Mouse (Mus musculus): ENCODE measurements at regions not wholly inside any gene's neighbourhood (a gene's known extent, or its start where the extent isn't known, plus 50 kb on each side); places are given as distances from the start of the nearest gene placed in this dataset.
A peak's percentile ranks its signal among the peaks of the same experiment; 100 is the strongest.
"Not testable (repeated sequence)": the region's sequence is repeated elsewhere in the genome, so short reads cannot be mapped to it uniquely, and the experiment has no call there.

GRCm38 (mm10) chr13:4858341-4858740 lies 249.4 kb upstream of the Akr1e1 start:
- no peak for DNase-seq (ENCODE audit: low spot score)

GRCm38 (mm10) chr13:4839481-4839880 lies 230.5 kb upstream of the Akr1e1 start:
- not testable (repeated sequence) for DNase-seq (ENCODE audit: low spot score)

- no peak for DNase-seq (ENCODE audit: low spot score)
Measured at GRCm38 (mm10) chr13:4826756-4827155, 217.8 kb upstream of the Akr1e1 start.

- DNase-seq (ENCODE audit: low spot score), result not testable (repeated sequence)
Measured at GRCm38 (mm10) chr13:4825749-4826148, 216.8 kb upstream of the Akr1e1 start.

- no peak for DNase-seq (ENCODE audit: low spot score)
Measured at GRCm38 (mm10) chr13:4806876-4807275, 197.9 kb upstream of the Akr1e1 start.

GRCm38 (mm10) chr13:4800666-4801065 lies 191.7 kb upstream of the Akr1e1 start:
- no peak for DNase-seq (ENCODE audit: low spot score)

- no peak for DNase-seq (ENCODE audit: low spot score)
Measured at GRCm38 (mm10) chr13:4791139-4791538, 182.2 kb upstream of the Akr1e1 start.

GRCm38 (mm10) chr13:4790414-4790813 lies 181.4 kb upstream of the Akr1e1 start:
- DNase-seq (ENCODE audit: low spot score), result no peak

- DNase-seq (ENCODE audit: low spot score), result no peak
Measured at GRCm38 (mm10) chr13:4783290-4783689, 174.3 kb upstream of the Akr1e1 start.

- not testable (repeated sequence) for DNase-seq (ENCODE audit: low spot score)
Measured at GRCm38 (mm10) chr13:4778264-4778823, 169.4 kb upstream of the Akr1e1 start.

GRCm38 (mm10) chr13:4776855-4777254 lies 167.9 kb upstream of the Akr1e1 start:
- DNase-seq (ENCODE audit: low spot score), result peak; percentile 73

GRCm38 (mm10) chr13:4772324-4772723 lies 163.3 kb upstream of the Akr1e1 start:
- no peak for DNase-seq (ENCODE audit: low spot score)

GRCm38 (mm10) chr13:4771120-4772075 lies 162.4 kb upstream of the Akr1e1 start:
- peak; percentile 68 for DNase-seq (ENCODE audit: low spot score)

GRCm38 (mm10) chr13:4759965-4760364 lies 151.0 kb upstream of the Akr1e1 start:
- no peak for DNase-seq (ENCODE audit: low spot score)

GRCm38 (mm10) chr13:4756529-4756928 lies 147.6 kb upstream of the Akr1e1 start:
- no peak for DNase-seq (ENCODE audit: low spot score)

- DNase-seq (ENCODE audit: low spot score), result no peak
Measured at GRCm38 (mm10) chr13:4742930-4743329, 134.0 kb upstream of the Akr1e1 start.

- DNase-seq (ENCODE audit: low spot score), result not testable (repeated sequence)
Measured at GRCm38 (mm10) chr13:4716299-4716698, 107.3 kb upstream of the Akr1e1 start.

GRCm38 (mm10) chr13:4714724-4715123 lies 105.8 kb upstream of the Akr1e1 start:
- no peak for DNase-seq (ENCODE audit: low spot score)

- no peak for DNase-seq (ENCODE audit: low spot score)
Measured at GRCm38 (mm10) chr13:4712698-4713097, 103.7 kb upstream of the Akr1e1 start.

GRCm38 (mm10) chr13:4699591-4699990 lies 90.6 kb upstream of the Akr1e1 start:
- not testable (repeated sequence) for DNase-seq (ENCODE audit: low spot score)

- DNase-seq (ENCODE audit: low spot score), result peak; percentile 82
Measured at GRCm38 (mm10) chr13:4666375-4667140, 57.6 kb upstream of the Akr1e1 start.

- no peak for DNase-seq (ENCODE audit: low spot score)
Measured at GRCm38 (mm10) chr13:4663390-4663789, 54.4 kb upstream of the Akr1e1 start.

All from retina, embryonic 14.5 days (tissue).